Mouse (Mus musculus) hindbrain, embryonic 10.5 days (tissue): ENCODE measurements at regions not wholly inside any gene's neighbourhood (a gene's known extent, or its start where the extent isn't known, plus 50 kb on each side); places are given as distances from the start of the nearest gene placed in this dataset.
"Not testable (repeated sequence)": the region's sequence is repeated elsewhere in the genome, so short reads cannot be mapped to it uniquely, and the experiment has no call there.

Experiments
- DNase-seq: peaks from one replicate; pipeline ENCODE4 v3.0.0-alpha.2; 2017; ENCODE audit warnings: low spot score
- H3K27ac ChIP-seq: fragments of 300-500 bp; sonication (generic); 2 replicates; pipeline ENCODE4 v1.5.1; 2016; ENCODE audit warnings: mild to moderate bottlenecking, moderate library complexity
- H3K27me3 ChIP-seq: fragments of 300-500 bp; sonication (generic); 2 replicates; pipeline ENCODE4 v1.6.1; 2016; ENCODE audit warnings: mild to moderate bottlenecking; ENCODE audit not compliant: poor library complexity, insufficient read depth, severe bottlenecking
- H3K36me3 ChIP-seq: fragments of 300-500 bp; sonication (generic); 2 replicates; pipeline ENCODE4 v1.6.1; 2016; ENCODE audit warnings: mild to moderate bottlenecking, moderate library complexity
- H3K4me1 ChIP-seq: fragments of 300-500 bp; sonication (generic); replicated peaks from 2 replicates; pipeline ENCODE4 v1.6.1; 2016; ENCODE audit warnings: mild to moderate bottlenecking
- H3K4me3 ChIP-seq: fragments of 300-500 bp; sonication (generic); 2 replicates; pipeline ENCODE4 v1.5.1; 2016; ENCODE audit warnings: mild to moderate bottlenecking, moderate library complexity
- H3K9me3 ChIP-seq: fragments of 300-500 bp; sonication (generic); 2 replicates; pipeline ENCODE4 v1.6.1; 2016; ENCODE audit warnings: mild to moderate bottlenecking, moderate library complexity
- WGBS: fragments of 180-500 bp; shearing (Covaris S2); methylation state at CpG from one replicate; pipeline ENCODE4 v1.1.7; 2016; 5-methylcytosine and 5-hydroxymethylcytosine counted together

DNA sequence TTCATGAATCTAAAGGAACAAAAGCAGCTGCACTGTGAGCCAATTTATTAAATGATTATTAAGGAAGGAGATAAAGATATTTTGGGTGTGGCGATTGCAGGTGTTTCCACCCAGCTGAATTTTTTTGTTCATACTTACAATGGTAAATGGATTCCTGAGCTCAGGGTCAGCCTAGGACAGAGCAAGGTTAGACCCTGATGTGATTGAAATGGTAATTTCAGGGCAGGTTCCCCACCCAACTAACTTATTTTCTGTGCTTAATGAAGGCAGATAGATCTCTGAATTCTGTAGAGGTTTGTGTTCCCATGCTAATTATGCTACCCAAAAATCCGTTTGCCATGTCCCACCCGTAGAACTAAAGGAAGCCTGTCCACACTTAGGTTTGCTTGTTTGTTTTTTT is 258.8 kb upstream of the St6gal2 start:
- Histone ChIP-seq H3K9me3 (no peaks in the 10 kb centered on the region), H3K27ac (no peak overlapping the region), H3K4me3 (no peak overlapping the region), H3K4me1 (no peaks in the 10 kb centered on the region), H3K36me3 (no peaks in the 10 kb centered on the region), H3K27me3 (no peaks in the 10 kb centered on the region)
- no peak for DNase-seq
- 87% methylated on average over 3 of the region's 3 CpGs for WGBS

- Histone ChIP-seq H3K4me1 (no peaks in the 10 kb centered on the region), H3K4me3 (no peak overlapping the region), H3K36me3 (no peaks in the 10 kb centered on the region), H3K27ac (no peak overlapping the region), H3K9me3 (no peaks in the 10 kb centered on the region), H3K27me3 (no peaks in the 10 kb centered on the region)
- 83% methylated on average over 3 of the region's 3 CpGs for WGBS
- no peak for DNase-seq
These were observed 258.4 kb upstream of the St6gal2 start for GRCm38 (mm10) chr17:55186826-55187225.

GRCm38 (mm10) chr17:55206585-55206984 is 238.6 kb upstream of the St6gal2 start:
- H3K36me3 ChIP-seq: no peaks in the 10 kb centered on the region
- H3K9me3 ChIP-seq: no peaks in the 10 kb centered on the region
- 60% methylated on average over 1 of the region's 1 CpGs for WGBS
- no peaks in the 10 kb centered on the region for H3K4me1 ChIP-seq
- no peaks in the 10 kb centered on the region for H3K27me3 ChIP-seq
- H3K4me3 ChIP-seq: no peak overlapping the region
- DNase-seq: no peak
- H3K27ac ChIP-seq: no peak overlapping the region

DNA sequence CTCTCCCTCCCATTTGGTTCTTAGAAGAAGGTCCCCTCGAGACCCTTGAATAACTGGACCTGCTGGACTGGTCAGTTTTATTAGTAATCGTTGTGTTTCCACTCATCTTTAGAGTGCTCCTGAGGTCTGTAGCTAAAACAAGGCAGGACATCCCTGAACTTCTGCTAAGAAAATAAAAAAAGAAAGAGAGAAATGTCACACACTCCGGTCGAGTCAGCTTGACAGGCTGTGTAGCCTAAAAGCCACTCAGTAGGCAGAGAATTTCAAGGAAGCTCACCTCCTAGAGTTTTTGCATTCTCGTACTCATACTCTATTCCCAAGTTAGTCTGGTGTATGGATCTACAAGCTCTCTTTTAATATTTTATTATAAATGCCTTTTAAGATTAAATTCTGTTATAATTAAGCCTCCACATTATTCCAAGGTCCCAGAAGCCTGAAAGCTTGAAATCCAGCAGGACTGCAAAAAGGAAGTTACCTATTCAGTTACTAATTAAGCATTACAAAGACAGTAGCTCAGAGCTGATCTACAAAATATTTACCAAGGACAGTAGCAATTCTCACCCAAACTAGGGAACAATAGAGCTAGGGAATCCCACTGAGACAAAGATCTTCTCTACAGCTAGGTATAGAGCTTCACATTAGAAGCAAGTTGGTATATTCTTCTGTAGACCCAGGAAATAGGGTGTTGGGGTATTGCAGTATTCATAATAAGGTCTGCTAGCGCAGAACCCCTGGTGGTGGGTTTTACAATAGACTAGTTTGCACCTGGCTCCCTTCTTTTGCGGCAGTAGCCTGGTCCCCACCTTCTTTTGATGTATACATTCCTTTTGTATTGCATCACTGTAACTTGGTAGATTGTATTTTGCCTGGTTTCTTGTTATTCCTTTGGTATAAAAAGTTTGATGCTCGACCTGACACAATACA is 226.7 kb upstream of the St6gal2 start:
- WGBS: 88% methylated on average over 8 of the region's 8 CpGs
- not testable (repeated sequence) for H3K27ac ChIP-seq, H3K36me3 ChIP-seq, H3K4me3 ChIP-seq, H3K9me3 ChIP-seq, H3K27me3 ChIP-seq, H3K4me1 ChIP-seq, DNase-seq

- H3K4me3 ChIP-seq: no peak overlapping the region
- H3K36me3 ChIP-seq: no peaks in the 10 kb centered on the region
- WGBS: 84% methylated on average over 3 of the region's 3 CpGs
- H3K9me3 ChIP-seq: no peaks in the 10 kb centered on the region
- no peak overlapping the region for H3K27ac ChIP-seq
- no peaks in the 10 kb centered on the region for H3K27me3 ChIP-seq
- no peaks in the 10 kb centered on the region for H3K4me1 ChIP-seq
- DNase-seq: no peak
These were observed 221.1 kb upstream of the St6gal2 start for GRCm38 (mm10) chr17:55224058-55224457.

GRCm38 (mm10) chr17:55234262-55234661 is 210.9 kb upstream of the St6gal2 start:
- Histone ChIP-seq H3K9me3 (no peaks in the 10 kb centered on the region), H3K4me1 (no peaks in the 10 kb centered on the region), H3K27ac (no peak overlapping the region), H3K4me3 (no peak overlapping the region), H3K27me3 (no peaks in the 10 kb centered on the region), H3K36me3 (no peaks in the 10 kb centered on the region)
- WGBS: 82% methylated on average over 4 of the region's 4 CpGs
- DNase-seq: no peak

GRCm38 (mm10) chr17:55262638-55263037 is 182.5 kb upstream of the St6gal2 start:
- WGBS: 93% methylated on average over 2 of the region's 2 CpGs
- H3K36me3 ChIP-seq: no peaks in the 10 kb centered on the region
- no peak for DNase-seq
- no peak overlapping the region for H3K4me3 ChIP-seq
- H3K4me1 ChIP-seq: no peaks in the 10 kb centered on the region
- no peaks in the 10 kb centered on the region for H3K9me3 ChIP-seq
- no peak overlapping the region for H3K27ac ChIP-seq
- no peaks in the 10 kb centered on the region for H3K27me3 ChIP-seq

DNA sequence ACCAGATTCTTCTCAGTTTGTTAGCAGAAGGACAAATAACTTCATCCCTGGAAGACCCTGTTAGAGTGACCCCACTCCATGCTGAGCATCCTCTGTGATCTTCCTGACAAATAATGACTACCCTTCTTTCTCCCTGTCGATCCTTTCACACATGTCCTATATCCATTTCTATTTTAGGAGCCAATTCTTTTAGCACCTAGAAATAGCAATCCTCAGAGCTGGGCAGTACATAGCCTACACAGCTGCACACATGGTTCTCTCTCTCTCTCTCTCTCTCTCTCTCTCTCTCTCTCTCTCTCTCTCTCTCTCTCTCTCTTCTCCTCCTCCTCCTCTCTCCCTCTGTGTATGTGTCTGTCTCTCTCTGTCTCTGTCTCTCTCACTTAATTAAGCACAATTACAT is 168.6 kb upstream of the St6gal2 start:
- 73% methylated on average over 1 of the region's 1 CpGs for WGBS
- H3K36me3 ChIP-seq: no peaks in the 10 kb centered on the region
- H3K9me3 ChIP-seq: no peaks in the 10 kb centered on the region
- H3K27ac ChIP-seq: no peak overlapping the region
- H3K4me3 ChIP-seq: no peak overlapping the region
- no peaks in the 10 kb centered on the region for H3K4me1 ChIP-seq
- H3K27me3 ChIP-seq: no peaks in the 10 kb centered on the region
- no peak for DNase-seq

DNA sequence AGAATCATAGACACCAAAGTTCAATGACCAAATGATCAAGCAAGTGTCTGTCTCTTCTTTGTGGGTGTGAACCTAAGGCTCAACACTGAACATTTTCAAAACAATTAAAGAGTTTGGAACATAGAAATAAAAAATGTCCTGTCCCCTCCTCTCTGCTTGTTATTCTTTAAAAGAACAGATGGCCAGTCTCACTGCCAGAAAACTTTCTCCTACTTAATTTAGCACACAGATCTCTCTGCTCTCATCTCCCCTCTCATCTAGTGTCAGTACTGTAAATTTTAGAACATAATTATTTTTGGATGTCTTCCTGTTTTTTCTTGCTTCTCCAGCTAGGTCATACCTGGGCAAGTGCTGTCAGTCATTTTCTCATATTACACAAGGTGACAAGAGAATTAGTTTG is 163.9 kb upstream of the St6gal2 start:
- no peak overlapping the region for H3K4me3 ChIP-seq
- H3K9me3 ChIP-seq: no peaks in the 10 kb centered on the region
- no peaks in the 10 kb centered on the region for H3K36me3 ChIP-seq
- DNase-seq: no peak
- H3K4me1 ChIP-seq: no peaks in the 10 kb centered on the region
- no peaks in the 10 kb centered on the region for H3K27me3 ChIP-seq
- H3K27ac ChIP-seq: no peak overlapping the region

- H3K4me1 ChIP-seq: no peaks in the 10 kb centered on the region
- no peak overlapping the region for H3K27ac ChIP-seq
- H3K27me3 ChIP-seq: no peaks in the 10 kb centered on the region
- WGBS: 94% methylated on average over 1 of the region's 1 CpGs
- H3K36me3 ChIP-seq: no peaks in the 10 kb centered on the region
- no peak overlapping the region for H3K4me3 ChIP-seq
- no peaks in the 10 kb centered on the region for H3K9me3 ChIP-seq
- no peak for DNase-seq
These were observed 156.6 kb upstream of the St6gal2 start for GRCm38 (mm10) chr17:55288589-55288988.

DNA sequence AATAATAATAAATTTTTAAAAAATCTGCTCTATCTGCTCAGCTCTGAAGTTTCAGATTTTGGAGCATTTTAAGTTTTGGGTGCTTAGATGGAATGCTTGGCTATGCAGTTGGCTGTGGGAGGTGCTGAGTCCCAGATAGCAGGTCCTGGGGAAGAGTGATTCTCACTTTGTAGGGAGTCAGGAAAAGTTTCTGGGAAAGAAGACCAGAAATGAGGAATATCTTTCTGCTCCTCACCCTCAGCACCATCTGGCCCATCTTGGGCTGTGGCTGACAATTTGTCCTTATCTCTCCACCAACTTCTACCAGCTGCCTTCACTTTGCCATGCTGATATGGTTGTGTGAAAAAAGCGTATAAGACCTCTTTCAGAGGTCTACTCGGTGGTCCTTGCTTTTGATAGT is 152.5 kb upstream of the St6gal2 start:
- H3K4me1 ChIP-seq: no peaks in the 10 kb centered on the region
- H3K9me3 ChIP-seq: no peaks in the 10 kb centered on the region
- no peaks in the 10 kb centered on the region for H3K27me3 ChIP-seq
- no peaks in the 10 kb centered on the region for H3K36me3 ChIP-seq
- H3K4me3 ChIP-seq: no peak overlapping the region
- H3K27ac ChIP-seq: no peak overlapping the region
- WGBS: 85% methylated on average over 2 of the region's 2 CpGs
- DNase-seq: no peak

DNA sequence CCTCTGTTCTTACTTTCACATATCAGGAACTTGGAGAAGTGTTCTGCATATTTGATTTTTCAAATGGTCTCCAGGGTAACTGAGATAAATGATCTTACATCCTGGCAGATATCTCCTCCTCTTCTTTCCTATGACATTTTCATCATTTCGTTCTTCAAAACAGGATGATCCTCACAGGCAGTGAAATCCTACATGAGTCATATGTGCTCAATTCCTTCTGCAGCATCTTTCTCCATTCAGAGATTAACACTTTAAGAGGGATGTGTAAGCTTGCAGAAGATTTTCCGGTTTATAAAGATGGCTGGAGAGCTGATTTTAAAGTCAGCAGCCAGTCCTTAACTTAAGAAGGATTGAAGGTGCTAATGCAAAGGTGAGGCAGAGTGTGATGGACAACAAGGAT is 148.5 kb upstream of the St6gal2 start:
- Histone ChIP-seq H3K9me3 (no peaks in the 10 kb centered on the region), H3K4me1 (no peaks in the 10 kb centered on the region), H3K4me3 (no peak overlapping the region), H3K27me3 (no peaks in the 10 kb centered on the region), H3K27ac (no peak overlapping the region), H3K36me3 (no peaks in the 10 kb centered on the region)
- no peak for DNase-seq
- 78% methylated on average over 2 of the region's 2 CpGs for WGBS

- no peaks in the 10 kb centered on the region for H3K9me3 ChIP-seq
- WGBS: 85% methylated on average over 1 of the region's 1 CpGs
- H3K36me3 ChIP-seq: no peaks in the 10 kb centered on the region
- H3K27me3 ChIP-seq: no peaks in the 10 kb centered on the region
- H3K4me3 ChIP-seq: no peak overlapping the region
- no peak overlapping the region for H3K27ac ChIP-seq
- DNase-seq: no peak
- H3K4me1 ChIP-seq: no peaks in the 10 kb centered on the region
These were observed 146.3 kb upstream of the St6gal2 start for GRCm38 (mm10) chr17:55298852-55299251.

DNA sequence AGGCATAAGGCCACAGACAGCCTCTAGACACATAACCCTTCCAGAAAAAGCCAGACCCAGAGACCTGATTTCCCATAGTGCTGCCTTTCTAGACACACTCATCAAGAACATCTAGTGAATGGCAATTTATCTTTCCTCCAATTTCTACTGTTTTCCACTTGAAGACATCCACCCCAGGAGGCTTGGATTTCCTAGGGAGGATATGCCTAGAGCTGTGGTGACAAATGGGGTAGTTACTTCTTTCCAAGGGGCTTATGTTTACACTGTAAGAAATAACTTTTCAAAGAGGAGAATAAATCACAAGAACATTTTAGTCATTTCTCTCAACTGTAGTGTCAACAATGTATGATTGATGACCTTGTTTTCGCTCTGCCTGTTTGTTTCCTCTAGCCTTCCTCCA is 124.2 kb upstream of the St6gal2 start:
- DNase-seq: no peak
- no peak overlapping the region for H3K27ac ChIP-seq
- 89% methylated on average over 1 of the region's 1 CpGs for WGBS
- no peaks in the 10 kb centered on the region for H3K9me3 ChIP-seq
- no peaks in the 10 kb centered on the region for H3K4me1 ChIP-seq
- H3K4me3 ChIP-seq: no peak overlapping the region
- no peaks in the 10 kb centered on the region for H3K27me3 ChIP-seq
- H3K36me3 ChIP-seq: no peaks in the 10 kb centered on the region
